Mouse (Mus musculus): ENCODE data around the gene Svop.

DNA sequence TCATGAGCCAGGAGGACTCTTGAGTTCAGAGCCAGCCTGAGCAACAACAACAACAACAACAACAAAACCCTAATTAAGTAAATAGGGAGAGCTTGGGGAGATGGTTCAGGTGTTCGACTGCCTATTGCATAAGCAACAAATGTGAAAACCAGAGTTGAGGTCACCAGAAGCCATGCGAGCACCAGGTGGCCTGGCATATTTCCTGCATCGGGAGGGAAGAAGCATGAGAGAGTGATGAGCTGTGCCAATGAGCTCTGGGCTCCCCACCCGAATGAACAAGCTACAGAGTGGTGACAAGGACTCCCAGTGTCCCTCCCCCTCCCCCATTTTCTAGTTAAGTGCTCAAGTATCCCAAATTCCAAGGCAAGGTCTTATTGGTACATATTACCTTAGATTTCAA lies 10.5 kb upstream of the Svop start:
- TF ChIP-seq CTCF (IDR thresholded peaks at IDR 0.05; ENCODE audit: low read depth) = no peak
- TF ChIP-seq EP300 (IDR thresholded peaks at IDR 0.05; ENCODE audit: low read depth) = no peak
